Mouse (Mus musculus) megakaryocyte, embryonic 14.5 days (primary cell): ENCODE results near the gene Sf1. TPM values are rescaled to one million over a fixed set of nuclear protein-coding genes. Genes with fewer than 3 reads are reported as not detected.

ENCODE experiments used
- H3K27me3 ChIP-seq: replicated peaks from 2 replicates; pipeline ENCODE3; 2012; ENCODE audit warnings: inconsistent platforms
- H3K36me3 ChIP-seq: replicated peaks from 2 replicates; pipeline ENCODE3; 2012; ENCODE audit warnings: low read length, inconsistent platforms, mixed read lengths
- H3K4me1 ChIP-seq: 2 replicates; pipeline ENCODE4 v1.6.1; 2012; ENCODE audit warnings: inconsistent platforms
- H3K4me3 ChIP-seq: replicated peaks from 2 replicates; pipeline ENCODE3; 2012; ENCODE audit warnings: moderate library complexity, mild to moderate bottlenecking, inconsistent platforms
- H3K9me3 ChIP-seq: 2 replicates; pipeline ENCODE4 v1.6.1; 2012; ENCODE audit warnings: inconsistent platforms
- FLI1 ChIP-seq: IDR thresholded peaks from 2 replicates; pipeline ENCODE4 v1.6.1; 2012; ENCODE audit warnings: low read length, inconsistent platforms, mixed read lengths
- GATA1 ChIP-seq: IDR thresholded peaks from 3 replicates; pipeline ENCODE4 v1.6.1; 2012; ENCODE audit warnings: mixed read lengths, low read length, inconsistent platforms, borderline replicate concordance
- polyA plus RNA-seq: library from polyadenylated mRNA; stranded (reverse); fragments of >175 nt; gene quantifications from 2 replicates; pipeline ENCODE4 v1.2.3, GENCODE M21; 2012; ENCODE audit warnings: low replicate concordance; ENCODE audit not compliant: insufficient read depth

The Sf1 gene
- polyA plus RNA-seq, 1 experiment: 1,025 TPM

DNA sequence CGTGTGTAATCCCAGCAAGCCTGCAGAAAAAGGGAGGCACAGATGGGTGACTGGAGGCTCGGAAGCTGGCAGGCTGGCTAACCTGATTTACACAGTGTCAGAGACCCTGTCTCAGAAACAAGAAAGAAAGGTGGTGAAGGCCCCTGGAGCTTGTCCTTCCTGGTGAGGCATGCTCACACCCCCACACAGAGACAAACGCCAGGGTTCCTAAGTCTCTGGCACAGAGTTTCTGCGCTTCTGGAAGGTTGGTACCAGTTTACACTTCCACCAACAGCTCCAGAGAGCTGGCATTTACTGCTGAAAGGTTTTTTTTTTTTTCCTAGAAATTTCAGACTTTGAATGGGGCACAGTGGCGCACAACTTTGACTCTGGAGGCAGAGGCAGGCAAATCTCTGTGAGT is 32.7 kb downstream of the Sf1 start:
- Histone ChIP-seq H3K9me3 (no peaks in the 10 kb centered on the region), H3K4me3 (no peak overlapping the region), H3K4me1 (peaks cover 59% of the 10 kb centered on the region), H3K36me3 (peaks cover 20% of the 10 kb centered on the region), H3K27me3 (peaks cover 28% of the 10 kb centered on the region)
- TF ChIP-seq GATA1 (no peak), FLI1 (no peak)

DNA sequence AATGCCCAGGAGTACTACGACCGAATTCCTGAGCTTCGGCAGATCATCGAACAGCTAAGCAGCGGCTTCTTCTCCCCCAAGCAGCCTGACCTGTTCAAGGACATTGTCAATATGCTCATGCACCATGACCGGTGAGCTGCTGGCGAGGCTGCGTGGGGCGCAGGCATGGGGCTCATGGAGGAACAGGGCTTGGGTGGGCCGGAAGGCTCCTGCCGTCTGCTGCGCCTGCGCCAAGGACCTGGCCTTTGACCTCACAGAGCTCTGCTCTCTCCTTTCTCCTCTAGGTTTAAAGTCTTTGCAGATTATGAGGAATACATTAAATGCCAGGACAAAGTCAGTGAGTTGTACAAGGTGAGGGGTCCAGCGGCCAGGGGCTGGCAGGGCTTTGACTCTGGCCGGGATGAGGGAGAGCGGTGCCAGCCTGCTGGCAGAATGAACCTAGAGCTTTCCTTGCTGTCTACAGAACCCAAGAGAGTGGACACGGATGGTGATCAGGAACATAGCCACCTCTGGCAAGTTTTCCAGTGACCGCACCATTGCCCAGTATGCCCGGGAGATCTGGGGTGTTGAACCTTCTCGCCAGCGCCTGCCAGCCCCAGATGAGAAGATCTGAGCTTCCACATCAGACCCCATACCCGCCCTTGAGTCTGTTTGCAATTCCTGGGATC is 34.2 kb downstream of the Sf1 start:
- H3K9me3 ChIP-seq: no peaks in the 10 kb centered on the region
- H3K4me1 ChIP-seq: peaks cover 62% of the 10 kb centered on the region
- no peak overlapping the region for H3K4me3 ChIP-seq
- TF ChIP-seq FLI1: no peak
- no peak for TF ChIP-seq GATA1
- H3K27me3 ChIP-seq: peaks cover 33% of the 10 kb centered on the region
- H3K36me3 ChIP-seq: peaks cover 21% of the 10 kb centered on the region

DNA sequence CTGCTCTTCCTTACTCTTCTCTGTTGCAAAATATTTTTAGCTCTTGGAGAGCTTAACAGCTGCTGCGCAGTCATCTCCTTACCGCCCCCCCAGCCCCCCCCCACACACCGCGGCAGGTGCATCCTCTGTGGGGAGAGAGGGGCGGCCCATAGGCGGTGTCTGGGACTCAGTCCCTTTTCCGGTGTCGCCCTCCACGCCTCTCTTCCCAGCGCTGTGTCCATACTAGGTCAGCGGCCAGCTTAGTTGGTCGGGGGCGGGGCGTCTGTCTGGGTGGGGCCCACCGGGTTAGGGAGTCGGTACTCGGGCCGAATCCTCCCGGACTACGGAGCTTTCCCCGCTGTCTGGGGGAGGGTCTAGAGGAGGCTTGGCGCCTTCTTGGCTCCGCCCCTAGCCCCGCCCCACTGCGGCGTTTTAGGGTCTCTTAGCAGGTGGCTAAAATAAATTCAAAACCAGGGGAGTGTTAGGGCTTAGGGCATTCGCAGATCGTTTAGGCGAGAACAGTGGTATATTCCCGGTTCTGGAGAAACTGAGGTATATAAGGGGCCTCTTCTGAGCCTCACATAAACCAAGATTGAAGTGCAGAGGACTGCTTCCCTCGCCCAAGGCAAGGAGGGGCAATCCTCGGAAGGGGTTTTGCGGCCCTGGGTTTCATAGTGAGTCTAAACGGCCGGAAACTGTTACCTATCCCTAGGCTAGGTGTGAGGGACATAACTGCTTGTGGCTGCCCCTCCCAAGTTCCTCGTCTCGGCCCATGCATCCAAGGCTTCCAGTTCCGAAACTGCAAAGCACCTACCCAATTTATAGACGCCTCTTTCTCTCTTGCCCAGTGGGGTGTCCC is 35.2 kb downstream of the Sf1 start:
- TF ChIP-seq FLI1 (no peak), GATA1 (no peak)
- peak overlapping the region; percentile 93 for H3K4me3 ChIP-seq
- no peaks in the 10 kb centered on the region for H3K9me3 ChIP-seq
- H3K27me3 ChIP-seq: peaks cover 42% of the 10 kb centered on the region
- peaks cover 64% of the 10 kb centered on the region for H3K4me1 ChIP-seq
- H3K36me3 ChIP-seq: peaks cover 24% of the 10 kb centered on the region

DNA sequence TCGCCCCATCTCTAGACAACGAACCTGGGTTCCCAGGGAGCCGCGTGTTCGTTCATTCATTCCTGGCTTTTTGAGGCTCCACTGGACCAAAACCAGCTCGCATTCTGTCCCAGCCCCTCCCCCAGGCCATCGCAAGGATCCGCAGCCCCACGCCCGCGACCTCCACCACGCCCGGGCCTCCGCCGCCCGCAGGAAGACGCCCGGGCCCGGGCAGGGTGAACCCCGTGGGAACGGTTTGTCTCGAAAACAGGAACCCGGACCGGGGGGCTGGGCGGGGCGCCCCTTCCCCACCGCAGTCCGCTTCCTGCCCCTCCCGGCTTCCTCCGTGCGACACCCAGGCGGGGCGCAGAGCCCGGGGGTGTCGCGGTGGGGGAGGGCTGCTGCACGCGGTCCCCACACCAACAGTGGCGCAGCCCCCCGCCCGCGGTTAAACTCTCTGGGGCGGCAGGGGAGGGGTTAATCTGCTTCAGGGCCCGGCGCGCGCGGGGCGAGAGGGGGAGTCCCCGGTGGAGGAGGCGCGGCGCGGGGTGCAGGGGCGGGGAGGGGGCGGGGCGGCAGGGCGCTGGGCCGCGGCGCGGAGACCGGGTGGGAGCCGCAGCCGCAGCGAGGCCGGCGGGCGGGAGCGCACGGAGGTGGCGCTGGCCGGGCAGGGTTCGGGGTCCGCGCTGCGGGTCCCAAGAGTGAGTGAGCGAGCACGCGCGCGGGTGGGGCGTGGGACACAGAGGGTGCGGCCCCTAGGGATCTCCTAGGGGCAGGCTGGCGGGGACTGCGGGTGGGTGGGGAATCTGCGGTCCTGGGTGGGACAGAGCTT is 36.0 kb downstream of the Sf1 start, which contains the start of gene Rasgrp2:
Gene Rasgrp2, plus strand, starts transcription at position 56 of the 811 bp plus-strand sequence.
- H3K36me3 ChIP-seq: peaks cover 29% of the 10 kb centered on the region
- H3K9me3 ChIP-seq: no peaks in the 10 kb centered on the region
- peaks cover 70% of the 10 kb centered on the region for H3K4me1 ChIP-seq
- H3K27me3 ChIP-seq: peaks cover 48% of the 10 kb centered on the region
- peak within 1 kb of the TSS; percentile 93 for H3K4me3 ChIP-seq
- no peak for TF ChIP-seq GATA1
- no peak for TF ChIP-seq FLI1

DNA sequence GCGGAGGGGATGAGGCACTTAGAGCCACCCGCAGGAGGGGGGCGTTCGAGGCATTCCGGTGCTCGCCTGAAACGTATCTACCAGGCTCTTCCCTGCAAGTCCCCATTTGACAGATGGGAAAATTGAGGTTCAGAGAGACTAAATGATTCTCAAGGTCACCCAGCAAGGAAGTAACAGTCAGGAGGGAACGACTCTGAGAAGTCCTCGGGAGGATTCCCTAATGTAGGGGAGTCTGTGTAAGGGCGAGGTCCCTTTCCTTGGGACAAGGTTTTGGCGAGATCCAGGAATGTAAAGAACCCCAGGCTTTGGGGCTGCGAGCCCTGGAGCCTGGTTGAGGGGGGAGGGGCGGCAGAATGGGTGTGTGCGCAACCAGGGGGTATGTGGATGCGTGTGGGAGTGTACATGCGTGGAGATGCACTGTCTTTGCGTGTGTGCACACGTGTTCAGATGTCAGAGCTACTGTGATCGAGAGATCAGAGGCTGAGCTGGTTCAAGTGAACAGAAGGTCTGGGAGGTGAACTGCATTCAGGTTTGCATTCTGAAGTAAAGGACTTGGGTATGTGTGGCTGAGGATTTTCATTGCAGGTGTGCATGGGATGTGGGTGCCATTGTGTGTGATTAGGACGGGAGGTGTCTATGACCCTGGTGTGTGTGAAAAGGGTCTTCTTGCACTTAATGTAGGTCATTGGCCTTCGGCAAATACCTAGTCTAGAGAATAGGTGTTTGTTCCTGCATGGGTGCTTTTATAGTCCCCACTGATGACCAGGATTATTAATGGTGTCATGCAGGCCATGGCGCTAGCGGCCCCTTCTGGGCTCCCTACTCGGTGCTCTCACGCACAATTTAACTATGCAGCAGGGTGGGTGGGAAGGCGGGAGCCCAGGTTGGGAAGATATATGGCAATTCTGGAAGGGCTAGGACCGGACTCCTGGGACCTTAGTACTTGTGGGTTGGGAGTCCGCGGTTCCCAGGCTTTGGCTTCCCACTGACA is 36.9 kb downstream of the Sf1 start:
- peaks cover 53% of the 10 kb centered on the region for H3K27me3 ChIP-seq
- peaks cover 38% of the 10 kb centered on the region for H3K36me3 ChIP-seq
- TF ChIP-seq FLI1 (no peak), GATA1 (no peak)
- peaks cover 79% of the 10 kb centered on the region for H3K4me1 ChIP-seq
- H3K9me3 ChIP-seq: no peaks in the 10 kb centered on the region
- peak overlapping the region; percentile 93 for H3K4me3 ChIP-seq

DNA sequence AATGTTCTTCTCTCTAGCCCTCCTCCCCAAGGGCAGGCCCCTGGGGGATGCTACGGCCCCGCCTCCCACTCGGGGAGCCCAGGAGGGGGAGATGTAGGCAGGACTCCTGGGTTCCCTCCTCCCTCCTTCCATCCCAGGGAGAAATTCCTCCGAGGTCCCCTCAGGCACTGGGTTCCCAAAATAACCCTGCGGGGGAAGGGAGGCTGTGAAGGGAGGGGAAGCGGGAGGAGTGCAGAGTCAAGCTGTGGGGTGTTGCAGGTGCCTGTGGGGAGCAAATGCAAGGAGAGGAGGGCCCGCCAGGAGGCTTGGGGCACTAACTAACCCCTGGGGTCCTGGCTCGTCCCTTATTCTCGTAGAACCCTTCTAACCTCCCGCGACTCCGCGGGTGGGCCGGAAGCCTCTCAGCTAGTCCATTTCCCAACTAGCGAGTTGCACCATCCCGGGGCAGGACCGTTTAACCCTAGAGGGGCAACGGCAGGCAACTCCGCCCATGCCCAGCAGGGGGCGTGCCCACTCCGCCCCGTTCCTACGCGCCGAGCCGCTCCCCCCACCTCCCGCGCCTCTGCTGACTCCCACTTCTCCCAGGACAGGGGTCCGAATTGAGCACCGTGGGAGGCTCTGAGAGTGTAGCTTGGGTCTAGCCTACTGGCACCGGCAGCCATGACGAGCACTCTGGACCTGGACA is 37.8 kb downstream of the Sf1 start:
- peaks cover 86% of the 10 kb centered on the region for H3K4me1 ChIP-seq
- no peak for TF ChIP-seq FLI1
- no peak for TF ChIP-seq GATA1
- peaks cover 53% of the 10 kb centered on the region for H3K27me3 ChIP-seq
- H3K9me3 ChIP-seq: no peaks in the 10 kb centered on the region
- H3K36me3 ChIP-seq: peaks cover 47% of the 10 kb centered on the region
- peak overlapping the region; percentile 93 for H3K4me3 ChIP-seq

DNA sequence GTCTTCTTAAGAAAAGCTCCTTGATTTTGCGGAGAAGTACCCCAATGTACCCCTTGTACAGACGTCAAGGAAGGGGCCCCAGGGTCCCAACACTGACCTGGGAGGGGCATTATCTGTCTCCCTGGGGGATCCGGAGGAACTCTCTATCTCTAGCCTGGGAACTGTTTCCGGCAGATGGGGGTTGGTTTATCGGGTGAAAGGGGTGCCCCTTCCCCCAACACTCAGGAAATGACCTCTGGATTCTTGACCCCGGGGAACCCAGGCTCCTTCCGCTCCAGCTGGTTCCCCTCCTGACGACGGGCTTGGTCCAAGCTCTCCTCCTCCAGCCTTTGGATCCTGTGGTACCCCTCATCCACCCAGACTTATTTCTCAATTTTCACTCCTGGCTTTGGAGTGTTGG is 38.5 kb downstream of the Sf1 start:
- TF ChIP-seq GATA1 (no peak), FLI1 (no peak)
- Histone ChIP-seq H3K36me3 (peaks cover 54% of the 10 kb centered on the region), H3K4me3 (peak overlapping the region; percentile 93), H3K4me1 (peaks cover 92% of the 10 kb centered on the region), H3K27me3 (peaks cover 50% of the 10 kb centered on the region), H3K9me3 (no peaks in the 10 kb centered on the region)

DNA sequence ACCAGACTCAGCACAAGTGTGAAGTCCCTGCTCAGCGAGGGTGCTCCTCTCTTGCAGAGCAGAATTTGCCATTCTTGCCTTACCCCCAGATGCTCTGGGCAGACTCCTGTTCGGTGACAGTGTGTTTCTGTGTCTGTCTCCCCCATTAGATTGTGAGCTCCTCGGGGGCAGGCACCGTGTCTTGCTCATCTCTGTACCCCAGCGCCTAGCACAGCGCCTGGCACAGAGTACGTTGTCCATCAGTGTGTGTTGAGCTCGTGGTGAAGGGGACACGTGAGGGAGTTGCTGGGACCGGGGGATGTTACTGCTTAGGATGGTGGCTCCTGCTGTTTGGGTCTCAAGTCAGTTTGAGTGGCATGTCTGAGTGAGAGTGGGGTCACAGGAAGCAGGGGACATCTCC is 40.4 kb downstream of the Sf1 start:
- Histone ChIP-seq H3K36me3 (peaks cover 71% of the 10 kb centered on the region), H3K4me3 (peak overlapping the region; percentile 93), H3K4me1 (peaks cover 92% of the 10 kb centered on the region), H3K27me3 (peaks cover 43% of the 10 kb centered on the region), H3K9me3 (no peaks in the 10 kb centered on the region)
- TF ChIP-seq GATA1: no peak
- TF ChIP-seq FLI1: no peak
